ENCODE assay signal across 8 mouse cellular contexts in the genomic region with DNA sequence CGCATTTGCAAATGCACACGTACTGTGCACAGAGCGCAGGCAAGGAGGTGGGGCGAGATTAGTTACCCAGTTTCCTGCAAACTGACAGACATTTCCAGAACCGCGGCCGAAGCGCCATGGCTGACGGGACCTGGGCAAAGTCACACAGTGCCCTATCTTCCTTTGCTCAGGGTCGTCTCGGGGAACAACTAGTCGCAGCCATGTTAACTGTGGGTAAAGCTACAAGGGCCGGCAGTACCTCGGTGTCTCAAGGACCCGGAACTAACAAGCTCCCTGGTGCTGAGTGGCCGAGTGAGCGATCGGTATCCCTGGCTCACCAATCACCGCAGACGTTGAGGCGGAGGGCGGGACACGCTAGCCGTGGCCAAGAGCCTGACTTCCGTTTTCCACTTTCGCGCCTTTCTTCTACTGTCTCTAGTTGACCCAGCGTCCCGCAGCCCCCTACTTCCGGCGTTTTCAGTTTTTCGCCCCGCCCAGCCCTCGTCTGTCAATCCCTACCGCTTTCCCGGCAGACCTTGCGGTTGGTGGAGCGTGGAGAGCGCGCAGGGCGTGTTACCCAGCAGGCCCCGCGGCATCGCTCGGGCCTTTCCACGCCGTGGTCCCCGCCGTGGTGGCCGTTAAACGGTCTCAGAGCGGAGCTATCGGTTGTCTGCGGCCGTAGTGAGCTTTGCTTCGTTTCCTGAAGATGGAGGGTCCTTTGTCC. TPM values are rescaled to one million over a fixed set of nuclear protein-coding genes. Genes with fewer than 3 reads are reported as not detected.
DNase-seq lines count a peak whose midpoint lies in the region; ATAC-seq and TF ChIP-seq lines count a peak whose summit lies in the region.

A gene (minus strand): TSS at position 465 of the 703 bp plus-strand sequence.

- peak within 1 kb of the TSS; percentile 94 for H3K9ac ChIP-seq in ES-Bruce4 (ENCODE audit: low read depth, poor library complexity, severe bottlenecking)
- H3K9ac ChIP-seq in forebrain, embryonic 13.5 days, result peak within 1 kb of the TSS; percentile 98
- H3K9ac ChIP-seq in liver, postnatal 0 days (replicated peaks), result peak within 1 kb of the TSS; percentile 95
- peak within 1 kb of the TSS; percentile 96 for H3K9ac ChIP-seq in neural tube, embryonic 14.5 days (replicated peaks; ENCODE audit: low read depth, low read length)

- DNase-seq in heart, postnatal 10 days, result peak; percentile 100
- peak; percentile 97 for DNase-seq in large intestine, adult 2 months (ENCODE audit: low read depth, low spot score)
- DNase-seq in liver, postnatal 0 days, result peak; percentile 99
- peak; percentile 99 for DNase-seq in testis, postnatal 10 days (ENCODE audit: low spot score)

- peak within 1 kb of the TSS; percentile 90 for H3K4me2 ChIP-seq in forebrain, embryonic 13.5 days
- peak within 1 kb of the TSS; percentile 96 for H3K4me2 ChIP-seq in liver, postnatal 0 days (ENCODE audit: low read depth, low read length)
- H3K4me2 ChIP-seq in neural tube, embryonic 14.5 days (ENCODE audit: low read depth, low read length), result peak within 1 kb of the TSS; percentile 85

- peak within 1 kb of the TSS; percentile 98 for H3K4me3 ChIP-seq in ES-Bruce4 (ENCODE audit: low read depth, low read length)
- peak within 1 kb of the TSS; percentile 96 for H3K4me3 ChIP-seq in forebrain, embryonic 13.5 days
- H3K4me3 ChIP-seq in liver, postnatal 0 days (ENCODE audit: low read depth, low read length), result peak within 1 kb of the TSS; percentile 94
- H3K4me3 ChIP-seq in neural tube, embryonic 14.5 days (ENCODE audit: low read depth, low read length), result peak within 1 kb of the TSS; percentile 95

- TF ChIP-seq CTCF in ES-Bruce4 (IDR thresholded peaks at IDR 0.05; ENCODE audit: low read depth, low read length), result no peak
- TF ChIP-seq CTCF in liver, postnatal 0 days (IDR thresholded peaks at IDR 0.05; ENCODE audit: low read depth), result no peak

- TF ChIP-seq EP300 in ES-Bruce4 (IDR thresholded peaks at IDR 0.05; ENCODE audit: insufficient read depth, low read depth, low read length), result 0 out of 2 replicates have a peak, but pooled peaks have one; percentile 11
- peak; percentile 66; the same call in 1 of the 2 replicates for TF ChIP-seq EP300 in liver, postnatal 0 days (IDR thresholded peaks at IDR 0.05; ENCODE audit: low read depth)

- ATAC-seq in cerebellum, adult (ENCODE audit: insufficient number of reproducible peaks, low FRiP score, low TSS enrichment), result peak; percentile 99
- peak; percentile 99 for ATAC-seq in forebrain, embryonic 13.5 days
- ATAC-seq in liver, postnatal 0 days, result peak; percentile 97
- ATAC-seq in neural tube, embryonic 14.5 days (ENCODE audit: low read depth), result peak; percentile 99

- WGBS in forebrain, embryonic 13.5 days, result under 1% methylated on average over 56 of the region's 56 CpGs
- under 1% methylated on average over 56 of the region's 56 CpGs for WGBS in large intestine, adult 2 months
- under 1% methylated on average over 55 of the region's 56 CpGs for WGBS in liver, postnatal 0 days (ENCODE audit: insufficient replicate concordance)
- WGBS in neural tube, embryonic 14.5 days, result under 1% methylated on average over 56 of the region's 56 CpGs

- H3K4me1 ChIP-seq in ES-Bruce4 (ENCODE audit: control insufficient read depth, insufficient read depth, low read length), result peaks cover 2% of the 10 kb centered on the region
- H3K4me1 ChIP-seq in forebrain, embryonic 13.5 days, result peaks cover 21% of the 10 kb centered on the region
- H3K4me1 ChIP-seq in liver, postnatal 0 days (ENCODE audit: insufficient read depth), result 0 out of 2 replicates have a peak, but pooled peaks cover 4% of the 10 kb centered on the region
- H3K4me1 ChIP-seq in neural tube, embryonic 14.5 days (ENCODE audit: control insufficient read depth, insufficient read depth, low read length), result peaks cover 12% of the 10 kb centered on the region; the same call in 1 of the 2 replicates

- H3K27me3 ChIP-seq in ES-Bruce4 (ENCODE audit: control insufficient read depth, insufficient read depth, low read length, poor library complexity, severe bottlenecking), result no peaks in the 10 kb centered on the region
- no peaks in the 10 kb centered on the region for H3K27me3 ChIP-seq in forebrain, embryonic 13.5 days
- no peaks in the 10 kb centered on the region for H3K27me3 ChIP-seq in liver, postnatal 0 days (ENCODE audit: insufficient read depth, low read length)
- no peaks in the 10 kb centered on the region for H3K27me3 ChIP-seq in neural tube, embryonic 14.5 days (ENCODE audit: control insufficient read depth, insufficient read depth, low read length)

- TF ChIP-seq POLR2A in ES-Bruce4 (IDR thresholded peaks at IDR 0.05; ENCODE audit: insufficient read depth, low read length), result peak; percentile 95

- no peaks in the 10 kb centered on the region for H3K9me3 ChIP-seq in ES-Bruce4 (replicated peaks; ENCODE audit: control insufficient read depth, insufficient read depth, low read length, poor library complexity, severe bottlenecking)
- H3K9me3 ChIP-seq in forebrain, embryonic 13.5 days (replicated peaks), result no peaks in the 10 kb centered on the region
- H3K9me3 ChIP-seq in liver, postnatal 0 days (ENCODE audit: low read length), result no peaks in the 10 kb centered on the region
- H3K9me3 ChIP-seq in neural tube, embryonic 14.5 days (ENCODE audit: control insufficient read depth, low read length), result no peaks in the 10 kb centered on the region

- peak within 1 kb of the TSS; percentile 62 for H3K27ac ChIP-seq in ES-Bruce4 (ENCODE audit: insufficient read depth, low read length)
- H3K27ac ChIP-seq in forebrain, embryonic 13.5 days, result peak within 1 kb of the TSS; percentile 79
- peak within 1 kb of the TSS; percentile 90 for H3K27ac ChIP-seq in liver, postnatal 0 days (ENCODE audit: low read depth)
- H3K27ac ChIP-seq in neural tube, embryonic 14.5 days (ENCODE audit: low read depth, low read length), result peak within 1 kb of the TSS; percentile 88

- peaks cover 52% of the 10 kb centered on the region for H3K36me3 ChIP-seq in ES-Bruce4 (ENCODE audit: control insufficient read depth, insufficient read depth, low read length, poor library complexity, severe bottlenecking)
- peaks cover 60% of the 10 kb centered on the region for H3K36me3 ChIP-seq in forebrain, embryonic 13.5 days (ENCODE audit: poor library complexity, severe bottlenecking)
- peaks cover 47% of the 10 kb centered on the region for H3K36me3 ChIP-seq in liver, postnatal 0 days (replicated peaks; ENCODE audit: insufficient read depth, low read length)
- H3K36me3 ChIP-seq in neural tube, embryonic 14.5 days (ENCODE audit: control insufficient read depth, insufficient read depth, low read length), result peaks cover 40% of the 10 kb centered on the region

- intact Hi-C loops in heart, postnatal 10 days (cut with DNase I), result loop anchor here (1.0 to 5.0 kb wide), 4 partner anchors 35 to 91 kb away; a partner anchor contains a TSS

RNA-seq across cellular contexts. Expression of the gene that starts here (rescaled TPM):
- polyA plus RNA-seq in ES-Bruce4 (2011; ENCODE audit: insufficient read depth, insufficient read length, low read depth, missing spikeins), result 63.7 and 71.6 TPM in 2 replicates
- polyA plus RNA-seq in forebrain, embryonic 13.5 days (2015; fragmentation: Nextera tagmentation; extraction: Ambion mirVana), result 170 and 186 TPM in 2 replicates
- total RNA-seq in heart, postnatal 10 days (2021), result 100 to 1,000 TPM; 159 to 170 TPM
- polyA plus RNA-seq in large intestine, adult 2 months (2012; rRNA removed), result 35.1 and 38.9 TPM in 2 replicates
- 72.2 and 81.0 TPM in 2 replicates for polyA plus RNA-seq in liver, postnatal 0 days (2015; fragmentation: Nextera tagmentation; extraction: Ambion mirVana)
- 128 and 133 TPM in 2 replicates for polyA plus RNA-seq in neural tube, embryonic 14.5 days (2014; fragmentation: Nextera tagmentation; extraction: Ambion mirVana)

Comparison
In these comparisons a context has a peak if more than half of its experiments do, and no peak if none do; other contexts are left out.
1. Peak in every context shown above with its lines: DNase-seq, ATAC-seq, H3K4me3 ChIP-seq and H3K27ac ChIP-seq.